Mouse (Mus musculus): ENCODE data around the gene Pxn. TPM values are rescaled to one million over a fixed set of nuclear protein-coding genes. Genes with fewer than 3 reads are reported as not detected.
"Not testable (repeated sequence)": the region's sequence is repeated elsewhere in the genome, so short reads cannot be mapped to it uniquely, and the experiment has no call there.

The Pxn gene
- total and polyA plus RNA-seq, 2 experiments from 2014 or later, result 19.9 to 66.6 TPM

DNA sequence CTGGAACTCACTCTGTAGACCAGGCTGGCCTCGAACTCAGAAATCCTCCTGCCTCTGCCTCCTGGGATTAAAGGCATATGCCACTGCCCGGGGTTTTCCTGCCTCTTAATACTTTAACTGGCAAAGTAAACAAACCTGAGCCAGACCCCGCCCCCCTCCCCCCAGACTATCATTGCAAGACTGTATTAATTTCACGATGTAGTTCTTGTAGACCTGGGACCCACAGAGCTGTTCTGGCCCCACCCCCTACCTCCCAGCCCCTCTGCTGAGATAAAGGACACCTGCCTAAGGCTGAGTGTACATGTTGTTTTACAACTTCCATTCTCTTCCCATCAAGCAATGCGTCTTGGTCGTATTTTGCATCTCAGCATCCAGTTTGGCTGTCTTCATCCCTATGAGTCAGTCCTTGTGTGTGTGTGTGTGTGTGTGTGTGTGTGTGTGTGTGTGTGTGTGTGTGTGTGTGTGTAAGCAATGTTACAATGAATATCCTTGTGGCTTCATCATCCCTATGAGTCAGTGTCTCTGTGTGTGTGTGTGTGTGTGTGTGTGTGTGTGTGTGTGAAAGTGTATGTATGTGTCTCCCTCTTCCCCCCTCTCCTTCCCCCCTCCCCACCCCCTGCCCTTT, 13.7 kb upstream of the Pxn start:
- Histone ChIP-seq H3K4me2 (ENCODE audit: low read depth, low read length) (no peak overlapping the region), H3K4me1 (ENCODE audit: control insufficient read depth, insufficient read depth) (peaks cover 8% of the 10 kb centered on the region), H3K36me3 (replicated peaks; ENCODE audit: control insufficient read depth, insufficient read depth, low read length) (no peaks in the 10 kb centered on the region), H3K4me3 (ENCODE audit: low read depth, low read length) (no peak overlapping the region), H3K27me3 (ENCODE audit: control insufficient read depth, insufficient read depth, low read length) (no peaks in the 10 kb centered on the region), H3K9ac (replicated peaks; ENCODE audit: low read depth, low read length) (no peak overlapping the region), H3K9me3 (replicated peaks; ENCODE audit: control insufficient read depth, low read length) (no peaks in the 10 kb centered on the region), H3K27ac (ENCODE audit: low read depth) (peak overlapping the region; percentile 79)
- DNase-seq (ENCODE audit: low spot score) (no peak), ATAC-seq (ENCODE audit: insufficient read depth, low read depth) (no peak)
- 64% methylated on average over 6 of the region's 6 CpGs for WGBS
- no peak for TF ChIP-seq EP300 (IDR thresholded peaks at IDR 0.05; ENCODE audit: low read depth)
- TF ChIP-seq CTCF (IDR thresholded peaks at IDR 0.05; ENCODE audit: low read depth), result no peak

DNA sequence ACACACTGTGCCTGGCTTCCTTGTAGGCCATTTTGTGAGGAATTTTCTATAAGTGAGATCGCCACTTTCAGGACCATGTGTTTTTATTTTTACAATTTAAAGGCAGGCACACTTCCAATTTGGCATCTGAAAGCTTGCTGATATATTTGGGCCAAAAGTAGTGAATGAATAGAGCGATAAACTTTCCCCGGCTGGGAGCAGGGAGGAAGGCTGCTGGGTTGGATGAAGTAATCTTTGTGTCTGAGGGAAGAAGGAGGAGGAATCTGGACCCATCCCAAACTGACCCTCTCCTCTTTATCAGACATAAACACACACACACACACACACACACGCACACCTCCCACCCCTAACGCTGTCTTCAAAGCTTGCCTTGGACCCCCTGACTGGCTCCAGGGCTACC, 13.0 kb upstream of the Pxn start:
- peak; percentile 40 for DNase-seq (ENCODE audit: low spot score)
- TF ChIP-seq CTCF (IDR thresholded peaks at IDR 0.05; ENCODE audit: low read depth) (no peak), EP300 (IDR thresholded peaks at IDR 0.05; ENCODE audit: low read depth) (no peak)
- Histone ChIP-seq H3K4me1 (ENCODE audit: control insufficient read depth, insufficient read depth) (peaks cover 8% of the 10 kb centered on the region), H3K4me3 (ENCODE audit: low read depth, low read length) (no peak overlapping the region), H3K9ac (replicated peaks; ENCODE audit: low read depth, low read length) (no peak overlapping the region; the same call in 1 of the 2 replicates), H3K4me2 (ENCODE audit: low read depth, low read length) (no peak overlapping the region), H3K27me3 (ENCODE audit: control insufficient read depth, insufficient read depth, low read length) (no peaks in the 10 kb centered on the region), H3K36me3 (replicated peaks; ENCODE audit: control insufficient read depth, insufficient read depth, low read length) (no peaks in the 10 kb centered on the region), H3K9me3 (replicated peaks; ENCODE audit: control insufficient read depth, low read length) (no peaks in the 10 kb centered on the region), H3K27ac (ENCODE audit: low read depth) (peak overlapping the region; percentile 79)
- WGBS, result 29% methylated on average over 5 of the region's 5 CpGs
- no peak for ATAC-seq (ENCODE audit: insufficient read depth, low read depth)

DNA sequence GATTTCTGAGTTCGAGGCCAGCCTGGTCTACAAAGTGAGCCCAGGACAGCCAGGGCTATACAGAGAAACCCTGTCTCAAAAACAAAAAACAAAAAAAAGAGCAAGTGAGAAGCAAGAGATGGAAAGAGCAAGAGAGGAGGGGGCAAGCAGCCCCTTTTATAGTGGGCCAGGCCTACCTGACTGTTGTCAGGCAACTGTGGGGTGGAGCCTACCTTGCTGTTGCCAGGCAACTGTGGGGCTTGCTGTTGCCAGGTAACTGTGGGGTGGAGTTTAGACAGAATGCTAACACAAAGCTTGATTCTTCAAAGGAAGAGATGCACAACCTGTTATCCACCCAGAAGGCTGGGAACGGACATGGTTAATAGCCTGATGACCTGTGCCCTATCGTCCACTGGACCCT, 10.9 kb upstream of the Pxn start:
- not testable (repeated sequence) for H3K9ac ChIP-seq (replicated peaks; ENCODE audit: low read depth, low read length); H3K27me3 ChIP-seq (ENCODE audit: control insufficient read depth, insufficient read depth, low read length); DNase-seq (ENCODE audit: low spot score); H3K27ac ChIP-seq (ENCODE audit: low read depth); H3K36me3 ChIP-seq (replicated peaks; ENCODE audit: control insufficient read depth, insufficient read depth, low read length); H3K9me3 ChIP-seq (replicated peaks; ENCODE audit: control insufficient read depth, low read length); H3K4me3 ChIP-seq (ENCODE audit: low read depth, low read length); H3K4me1 ChIP-seq (ENCODE audit: control insufficient read depth, insufficient read depth); ATAC-seq (ENCODE audit: insufficient read depth, low read depth); H3K4me2 ChIP-seq (ENCODE audit: low read depth, low read length)
- WGBS, result 78% methylated on average over 3 of the region's 3 CpGs

- DNase-seq (ENCODE audit: low spot score) (no peak), ATAC-seq (ENCODE audit: insufficient read depth, low read depth) (no peak)
- H3K27me3 ChIP-seq (ENCODE audit: control insufficient read depth, insufficient read depth, low read length), result no peaks in the 10 kb centered on the region
- no peaks in the 10 kb centered on the region; the same call in 1 of the 2 replicates for H3K4me1 ChIP-seq (ENCODE audit: control insufficient read depth, insufficient read depth)
- H3K4me2 ChIP-seq (ENCODE audit: low read depth, low read length), result no peak overlapping the region
- no peak overlapping the region for H3K9ac ChIP-seq (replicated peaks; ENCODE audit: low read depth, low read length)
- 54% methylated on average over 7 of the region's 7 CpGs for WGBS
- no peaks in the 10 kb centered on the region for H3K36me3 ChIP-seq (replicated peaks; ENCODE audit: control insufficient read depth, insufficient read depth, low read length)
- H3K27ac ChIP-seq (ENCODE audit: low read depth), result no peak overlapping the region
- no peak overlapping the region for H3K4me3 ChIP-seq (ENCODE audit: low read depth, low read length)
- H3K9me3 ChIP-seq (replicated peaks; ENCODE audit: control insufficient read depth, low read length), result no peaks in the 10 kb centered on the region
- TF ChIP-seq EP300 (IDR thresholded peaks at IDR 0.05; ENCODE audit: low read depth) (no peak), CTCF (IDR thresholded peaks at IDR 0.05; ENCODE audit: low read depth) (no peak)
These were observed 9.4 kb upstream of the Pxn start for GRCm38 (mm10) chr5:115497033-115497432.

DNA sequence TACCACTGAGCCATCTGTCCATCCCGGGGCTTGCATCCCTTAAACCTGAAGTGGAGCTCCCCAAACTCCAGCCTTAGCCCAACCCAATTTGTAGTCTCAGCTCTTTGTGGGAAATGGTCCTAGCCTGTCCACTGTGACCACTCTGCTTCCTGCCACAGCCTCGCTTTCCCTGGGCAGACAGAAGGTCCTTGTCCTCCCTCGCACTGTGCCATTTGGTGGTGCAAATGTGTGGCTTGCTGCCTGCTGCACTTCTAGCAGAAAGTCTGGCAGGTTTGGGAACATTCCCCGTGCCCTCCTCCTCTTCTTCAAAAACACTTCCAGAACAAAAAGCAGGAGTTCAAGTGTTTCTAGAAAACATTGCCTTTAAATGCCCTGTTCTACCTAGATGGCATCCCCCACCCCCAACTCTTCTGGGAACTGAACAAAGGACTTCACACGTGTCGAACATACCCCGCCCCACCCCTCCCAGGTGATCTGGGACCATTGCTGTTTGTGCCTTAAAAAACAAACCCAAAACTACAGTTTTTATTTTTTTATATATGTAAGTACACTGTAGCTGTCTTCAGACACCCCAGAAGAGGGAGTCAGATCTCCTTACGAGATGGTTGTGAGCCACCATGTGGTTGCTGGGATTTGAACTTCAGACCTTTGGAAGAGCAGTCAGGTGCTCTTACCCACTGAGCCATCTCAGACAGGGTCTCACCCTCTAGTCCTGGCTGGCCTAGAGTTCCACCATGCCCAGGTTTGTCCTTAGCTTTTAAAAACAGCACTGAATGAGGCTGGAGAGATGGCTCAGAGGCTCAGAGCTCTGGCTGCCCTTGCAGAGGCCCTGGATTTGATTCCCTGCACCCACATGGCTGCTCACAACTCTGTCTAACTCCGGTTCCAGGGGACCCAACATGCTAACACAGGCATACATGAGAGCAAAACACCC, 7.9 kb upstream of the Pxn start:
- ATAC-seq (ENCODE audit: insufficient read depth, low read depth), result no peak
- Histone ChIP-seq H3K4me2 (ENCODE audit: low read depth, low read length) (no peak overlapping the region), H3K27me3 (ENCODE audit: control insufficient read depth, insufficient read depth, low read length) (no peaks in the 10 kb centered on the region), H3K9me3 (replicated peaks; ENCODE audit: control insufficient read depth, low read length) (no peaks in the 10 kb centered on the region), H3K4me1 (ENCODE audit: control insufficient read depth, insufficient read depth) (no peaks in the 10 kb centered on the region; the same call in 1 of the 2 replicates), H3K4me3 (ENCODE audit: low read depth, low read length) (no peak overlapping the region), H3K27ac (ENCODE audit: low read depth) (no peak overlapping the region), H3K36me3 (replicated peaks; ENCODE audit: control insufficient read depth, insufficient read depth, low read length) (no peaks in the 10 kb centered on the region), H3K9ac (replicated peaks; ENCODE audit: low read depth, low read length) (no peak overlapping the region)
- no peak for DNase-seq (ENCODE audit: low spot score)
- 51% methylated on average over 9 of the region's 9 CpGs for WGBS
- no peak for TF ChIP-seq CTCF (IDR thresholded peaks at IDR 0.05; ENCODE audit: low read depth)
- TF ChIP-seq EP300 (IDR thresholded peaks at IDR 0.05; ENCODE audit: low read depth), result no peak
